Mouse (Mus musculus): ENCODE data around the gene Tmcc3. TPM values are rescaled to one million over a fixed set of nuclear protein-coding genes. Genes with fewer than 3 reads are reported as not detected.
"Not testable (repeated sequence)": the region's sequence is repeated elsewhere in the genome, so short reads cannot be mapped to it uniquely, and the experiment has no call there.

Gene Tmcc3
- total RNA-seq, 2 experiments from 2014 or later, result 36.8 to 41.8 TPM

GRCm38 (mm10) chr10:94531482-94531881 is 219.7 kb downstream of the Tmcc3 start:
- intact Hi-C loops (cut with DNase I), result no loop called here

GRCm38 (mm10) chr10:94533081-94533724 is 221.5 kb downstream of the Tmcc3 start:
- intact Hi-C loops (cut with DNase I), result no loop called here
- DNase-seq, result no peak

More at GRCm38 (mm10) chr10:94531482-94531881, 219.7 kb downstream of the Tmcc3 start:
- no peak for DNase-seq

- DNase-seq; intact Hi-C loops (cut with DNase I): not testable (repeated sequence)
Observed at GRCm38 (mm10) chr10:94538623-94539022, 226.9 kb downstream of the Tmcc3 start.

GRCm38 (mm10) chr10:94540241-94540640 is 228.5 kb downstream of the Tmcc3 start:
- intact Hi-C loops (cut with DNase I), result no loop called here
- no peak for DNase-seq

GRCm38 (mm10) chr10:94543956-94544355 is 232.2 kb downstream of the Tmcc3 start:
- intact Hi-C loops (cut with DNase I), result no loop called here
- no peak for DNase-seq

GRCm38 (mm10) chr10:94544803-94545202 is 233.1 kb downstream of the Tmcc3 start:
- DNase-seq, result no peak
- intact Hi-C loops (cut with DNase I), result no loop called here

GRCm38 (mm10) chr10:94545259-94546019 is 233.7 kb downstream of the Tmcc3 start:
- intact Hi-C loops (cut with DNase I), result no loop called here
- peak in 1 of 2 experiments; percentile 43 for DNase-seq

GRCm38 (mm10) chr10:94546617-94547016 is 234.9 kb downstream of the Tmcc3 start:
- intact Hi-C loops (cut with DNase I), result no loop called here
- DNase-seq, result no peak

GRCm38 (mm10) chr10:94549511-94550232 is 237.9 kb downstream of the Tmcc3 start:
- intact Hi-C loops (cut with DNase I), result no loop called here
- DNase-seq, result peak; percentile 53 to 64

- intact Hi-C loops (cut with DNase I), result no loop called here
- DNase-seq, result no peak
Observed at GRCm38 (mm10) chr10:94550649-94551048, 238.9 kb downstream of the Tmcc3 start.

- intact Hi-C loops (cut with DNase I), result no loop called here
Observed at GRCm38 (mm10) chr10:94551065-94551464, 239.3 kb downstream of the Tmcc3 start.

GRCm38 (mm10) chr10:94551511-94551910 is 239.8 kb downstream of the Tmcc3 start:
- intact Hi-C loops (cut with DNase I), result no loop called here

More at GRCm38 (mm10) chr10:94551065-94551464, 239.3 kb downstream of the Tmcc3 start:
- DNase-seq, result no peak

GRCm38 (mm10) chr10:94551924-94552523 is 240.3 kb downstream of the Tmcc3 start:
- DNase-seq, result no peak
- intact Hi-C loops (cut with DNase I), result no loop called here

More at GRCm38 (mm10) chr10:94551511-94551910, 239.8 kb downstream of the Tmcc3 start:
- no peak for DNase-seq

- DNase-seq, result no peak
- intact Hi-C loops (cut with DNase I), result loop anchor here (5.0 kb wide), 1 partner anchor 38 kb away; no protein-coding TSS in a partner anchor
Observed at GRCm38 (mm10) chr10:94555394-94555793, 243.6 kb downstream of the Tmcc3 start.

- DNase-seq, result no peak
- intact Hi-C loops (cut with DNase I), result loop anchor here (5.0 kb wide), 1 partner anchor 40 kb away; no protein-coding TSS in a partner anchor
Observed at GRCm38 (mm10) chr10:94557428-94558149, 245.8 kb downstream of the Tmcc3 start.

GRCm38 (mm10) chr10:94558826-94559225 is 247.1 kb downstream of the Tmcc3 start:
- no peak for DNase-seq
- intact Hi-C loops (cut with DNase I), result loop anchor here (5.0 kb wide), 1 partner anchor 42 kb away; no protein-coding TSS in a partner anchor

GRCm38 (mm10) chr10:94561351-94561750 is 249.6 kb downstream of the Tmcc3 start:
- intact Hi-C loops (cut with DNase I), result no loop called here
- DNase-seq, result peak in 1 of 2 experiments; percentile 31

- peak in 1 of 2 experiments; percentile 35 for DNase-seq
Observed at GRCm38 (mm10) chr10:94562188-94562587, 250.4 kb downstream of the Tmcc3 start.

GRCm38 (mm10) chr10:94562991-94563390 is 251.2 kb downstream of the Tmcc3 start:
- intact Hi-C loops (cut with DNase I), result no loop called here
- no peak for DNase-seq

More at GRCm38 (mm10) chr10:94562188-94562587, 250.4 kb downstream of the Tmcc3 start:
- intact Hi-C loops (cut with DNase I), result no loop called here

Data from heart, postnatal 14 days (tissue).